Mouse (Mus musculus): ENCODE results near the gene Apba1. TPM values are rescaled to one million over a fixed set of nuclear protein-coding genes. Genes with fewer than 3 reads are reported as not detected.

Gene Apba1
- total and polyA plus RNA-seq, 2 experiments from 2014 or later = 0.36 to 2.4 TPM

GRCm38 (mm10) chr19:23971391-23971790 lies 212.7 kb downstream of the Apba1 start:
- Histone ChIP-seq H3K27ac (ENCODE audit: low read depth) (peak overlapping the region; percentile 93), H3K4me2 (ENCODE audit: low read depth, low read length) (no peak overlapping the region), H3K9ac (replicated peaks; ENCODE audit: low read depth, low read length) (0 out of 2 replicates have a peak overlapping the region, but pooled peaks have one; percentile 17), H3K36me3 (replicated peaks; ENCODE audit: control insufficient read depth, insufficient read depth, low read length) (peaks cover 18% of the 10 kb centered on the region), H3K4me1 (ENCODE audit: control insufficient read depth, insufficient read depth) (peaks cover 44% of the 10 kb centered on the region), H3K4me3 (ENCODE audit: low read depth, low read length) (no peak overlapping the region), H3K9me3 (replicated peaks; ENCODE audit: control insufficient read depth, low read length) (no peaks in the 10 kb centered on the region), H3K27me3 (ENCODE audit: control insufficient read depth, insufficient read depth, low read length) (no peaks in the 10 kb centered on the region)
- TF ChIP-seq EP300 (IDR thresholded peaks at IDR 0.05; ENCODE audit: low read depth) (no peak), CTCF (IDR thresholded peaks at IDR 0.05; ENCODE audit: low read depth) (no peak)
- WGBS = 50% methylated on average over 7 of the region's 7 CpGs
- peak; percentile 70 for DNase-seq (ENCODE audit: low spot score)
- peak; percentile 47 for ATAC-seq (ENCODE audit: insufficient read depth, low read depth)

- DNase-seq (ENCODE audit: low spot score) = peak; percentile 97
- Histone ChIP-seq H3K9me3 (replicated peaks; ENCODE audit: control insufficient read depth, low read length) (no peaks in the 10 kb centered on the region), H3K4me3 (ENCODE audit: low read depth, low read length) (no peak overlapping the region), H3K27ac (ENCODE audit: low read depth) (peak overlapping the region; percentile 93), H3K4me1 (ENCODE audit: control insufficient read depth, insufficient read depth) (peaks cover 35% of the 10 kb centered on the region), H3K9ac (replicated peaks; ENCODE audit: low read depth, low read length) (peak overlapping the region; percentile 39), H3K4me2 (ENCODE audit: low read depth, low read length) (no peak overlapping the region), H3K27me3 (ENCODE audit: control insufficient read depth, insufficient read depth, low read length) (no peaks in the 10 kb centered on the region), H3K36me3 (replicated peaks; ENCODE audit: control insufficient read depth, insufficient read depth, low read length) (peaks cover 32% of the 10 kb centered on the region)
- ATAC-seq (ENCODE audit: insufficient read depth, low read depth) = peak; percentile 88
- 32% methylated on average over 16 of the region's 16 CpGs for WGBS
- TF ChIP-seq EP300 (IDR thresholded peaks at IDR 0.05; ENCODE audit: low read depth) = no peak
- TF ChIP-seq CTCF (IDR thresholded peaks at IDR 0.05; ENCODE audit: low read depth) = 0 out of 2 replicates have a peak, but pooled peaks have one; percentile 16
Observed at GRCm38 (mm10) chr19:23972881-23973649, 214.4 kb downstream of the Apba1 start.

- Histone ChIP-seq H3K9ac (replicated peaks; ENCODE audit: low read depth, low read length) (no peak overlapping the region), H3K4me1 (ENCODE audit: control insufficient read depth, insufficient read depth) (peaks cover 6% of the 10 kb centered on the region; the same call in 1 of the 2 replicates), H3K36me3 (replicated peaks; ENCODE audit: control insufficient read depth, insufficient read depth, low read length) (peaks cover 67% of the 10 kb centered on the region), H3K27ac (ENCODE audit: low read depth) (no peak overlapping the region), H3K27me3 (ENCODE audit: control insufficient read depth, insufficient read depth, low read length) (no peaks in the 10 kb centered on the region), H3K9me3 (replicated peaks; ENCODE audit: control insufficient read depth, low read length) (no peaks in the 10 kb centered on the region), H3K4me2 (ENCODE audit: low read depth, low read length) (no peak overlapping the region), H3K4me3 (ENCODE audit: low read depth, low read length) (no peak overlapping the region)
- ATAC-seq (ENCODE audit: insufficient read depth, low read depth) (no peak), DNase-seq (ENCODE audit: low spot score) (no peak)
- TF ChIP-seq CTCF (IDR thresholded peaks at IDR 0.05; ENCODE audit: low read depth) (no peak), EP300 (IDR thresholded peaks at IDR 0.05; ENCODE audit: low read depth) (no peak)
- WGBS = 63% methylated on average over 6 of the region's 6 CpGs
Observed at GRCm38 (mm10) chr19:23977901-23978443, 219.3 kb downstream of the Apba1 start.

GRCm38 (mm10) chr19:23980598-23980997 lies 221.9 kb downstream of the Apba1 start:
- no peak for ATAC-seq (ENCODE audit: insufficient read depth, low read depth)
- Histone ChIP-seq H3K9ac (replicated peaks; ENCODE audit: low read depth, low read length) (no peak overlapping the region), H3K27ac (ENCODE audit: low read depth) (no peak overlapping the region), H3K4me1 (ENCODE audit: control insufficient read depth, insufficient read depth) (no peaks in the 10 kb centered on the region), H3K4me2 (ENCODE audit: low read depth, low read length) (no peak overlapping the region), H3K9me3 (replicated peaks; ENCODE audit: control insufficient read depth, low read length) (no peaks in the 10 kb centered on the region), H3K4me3 (ENCODE audit: low read depth, low read length) (no peak overlapping the region), H3K27me3 (ENCODE audit: control insufficient read depth, insufficient read depth, low read length) (no peaks in the 10 kb centered on the region), H3K36me3 (replicated peaks; ENCODE audit: control insufficient read depth, insufficient read depth, low read length) (peaks cover 74% of the 10 kb centered on the region)
- no peak for TF ChIP-seq CTCF (IDR thresholded peaks at IDR 0.05; ENCODE audit: low read depth)
- TF ChIP-seq EP300 (IDR thresholded peaks at IDR 0.05; ENCODE audit: low read depth) = no peak
- DNase-seq (ENCODE audit: low spot score) = no peak
- WGBS = 59% methylated on average over 3 of the region's 3 CpGs

GRCm38 (mm10) chr19:23984186-23984585 lies 225.5 kb downstream of the Apba1 start:
- no peaks in the 10 kb centered on the region for H3K27me3 ChIP-seq (ENCODE audit: control insufficient read depth, insufficient read depth, low read length)
- H3K4me2 ChIP-seq (ENCODE audit: low read depth, low read length) = no peak overlapping the region
- H3K4me3 ChIP-seq (ENCODE audit: low read depth, low read length) = no peak overlapping the region
- TF ChIP-seq EP300 (IDR thresholded peaks at IDR 0.05; ENCODE audit: low read depth) = no peak
- no peak for TF ChIP-seq CTCF (IDR thresholded peaks at IDR 0.05; ENCODE audit: low read depth)
- H3K4me1 ChIP-seq (ENCODE audit: control insufficient read depth, insufficient read depth) = no peaks in the 10 kb centered on the region
- H3K9me3 ChIP-seq (replicated peaks; ENCODE audit: control insufficient read depth, low read length) = no peaks in the 10 kb centered on the region
- ATAC-seq (ENCODE audit: insufficient read depth, low read depth) = no peak
- no peak overlapping the region for H3K9ac ChIP-seq (replicated peaks; ENCODE audit: low read depth, low read length)
- WGBS = 53% methylated on average over 6 of the region's 6 CpGs
- H3K36me3 ChIP-seq (replicated peaks; ENCODE audit: control insufficient read depth, insufficient read depth, low read length) = peaks cover 40% of the 10 kb centered on the region
- no peak for DNase-seq (ENCODE audit: low spot score)
- no peak overlapping the region for H3K27ac ChIP-seq (ENCODE audit: low read depth)
